Mouse (Mus musculus) retina, postnatal 1 day (tissue): ENCODE measurements at regions not wholly inside any gene's neighbourhood (a gene's known extent, or its start where the extent isn't known, plus 50 kb on each side); places are given as distances from the start of the nearest gene placed in this dataset.

Experiments used
- DNase-seq: peaks from one replicate; pipeline ENCODE4 v3.0.0-alpha.2; 2012

GRCm38 (mm10) chr8:29460119-29460518 is 2012.6 kb downstream of the Poteg start:
- DNase-seq = no peak

- DNase-seq = no peak
Measured at GRCm38 (mm10) chr8:29492931-29493330, 2045.5 kb downstream of the Poteg start.

- no peak for DNase-seq
Measured at GRCm38 (mm10) chr8:29527327-29527726, 2079.9 kb downstream of the Poteg start.

GRCm38 (mm10) chr8:29531565-29531964 is 2084.1 kb downstream of the Poteg start:
- no peak for DNase-seq

GRCm38 (mm10) chr8:29538016-29538415 is 2090.5 kb downstream of the Poteg start:
- DNase-seq = no peak

- no peak for DNase-seq
Measured at GRCm38 (mm10) chr8:29539856-29540255, 2092.4 kb downstream of the Poteg start.

GRCm38 (mm10) chr8:29544142-29544541 is 2096.7 kb downstream of the Poteg start:
- peak; percentile 89 for DNase-seq

GRCm38 (mm10) chr8:29585671-29586070 is 2138.2 kb downstream of the Poteg start:
- no peak for DNase-seq

GRCm38 (mm10) chr8:29594129-29594528 is 2146.7 kb downstream of the Poteg start:
- DNase-seq = no peak

GRCm38 (mm10) chr8:29614098-29614497 is 2166.6 kb downstream of the Poteg start:
- peak; percentile 59 for DNase-seq

- no peak for DNase-seq
Measured at GRCm38 (mm10) chr8:29661616-29662015, 2214.1 kb downstream of the Poteg start.

GRCm38 (mm10) chr8:29675870-29676269 is 2228.4 kb downstream of the Poteg start:
- no peak for DNase-seq

- no peak for DNase-seq
Measured at GRCm38 (mm10) chr8:29683340-29683739, 2235.9 kb downstream of the Poteg start.

- no peak for DNase-seq
Measured at GRCm38 (mm10) chr8:29686594-29686993, 2239.1 kb downstream of the Poteg start.

- peak; percentile 22 for DNase-seq
Measured at GRCm38 (mm10) chr8:29695698-29696097, 2248.2 kb downstream of the Poteg start.
